19 mouse cellular contexts compared by ENCODE assay signal in genomic region chr6:146719606-146720005, GRCm38 (mm10).
DNase-seq lines count a peak whose midpoint lies in the region.
"Had no signal": no experiment of that assay in that cellular context is flagged by ENCODE, and none has a peak within 500 bp of the region (broad histone marks: within the 10 kb centered on the region; RNA-seq: fewer than 3 reads in every experiment).

No protein-coding gene starts in this region.

- DNase-seq in ES-CJ7 (ENCODE audit: low read depth, low spot score) = peak; percentile 71
- peak; percentile 47 for DNase-seq in R1 (ENCODE audit: low read depth, low spot score)
- DNase-seq in ZHBTc4 (ENCODE audit: low read depth, low spot score) = peak; percentile 53
- no peak for DNase-seq in ovary, postnatal 10 days (ENCODE audit: low spot score)
- DNase-seq in lung, postnatal 10 days = no peak
- no peak for DNase-seq in kidney, postnatal 4 days
- DNase-seq: adrenal gland, adult 2 months; adrenal gland, adult 8-10 months; adrenal gland, postnatal 10 days; adrenal gland, postnatal 14 days; adrenal gland, postnatal 25 days; adrenal gland, postnatal 36 days; B cell, adult 2 months; cerebellum, adult 11 months; cerebellum, adult 11-12 months; cerebellum, adult 18-20 months; cerebellum, adult 2 months; cerebellum, adult 8-10 months; cerebellum, adult 9-10 months had no signal

Comparison
In these comparisons a context has a peak if more than half of its experiments do, and no peak if none do; other contexts are left out.
1. DNase-seq: peak in ES-CJ7 (single experiment), R1 (single experiment) and ZHBTc4 (single experiment); none in ovary, postnatal 10 days (single experiment), lung, postnatal 10 days (single experiment) and kidney, postnatal 4 days (0 of 2).